Comparison of ENCODE assay signal across 8 mouse cellular contexts in the genomic region with DNA sequence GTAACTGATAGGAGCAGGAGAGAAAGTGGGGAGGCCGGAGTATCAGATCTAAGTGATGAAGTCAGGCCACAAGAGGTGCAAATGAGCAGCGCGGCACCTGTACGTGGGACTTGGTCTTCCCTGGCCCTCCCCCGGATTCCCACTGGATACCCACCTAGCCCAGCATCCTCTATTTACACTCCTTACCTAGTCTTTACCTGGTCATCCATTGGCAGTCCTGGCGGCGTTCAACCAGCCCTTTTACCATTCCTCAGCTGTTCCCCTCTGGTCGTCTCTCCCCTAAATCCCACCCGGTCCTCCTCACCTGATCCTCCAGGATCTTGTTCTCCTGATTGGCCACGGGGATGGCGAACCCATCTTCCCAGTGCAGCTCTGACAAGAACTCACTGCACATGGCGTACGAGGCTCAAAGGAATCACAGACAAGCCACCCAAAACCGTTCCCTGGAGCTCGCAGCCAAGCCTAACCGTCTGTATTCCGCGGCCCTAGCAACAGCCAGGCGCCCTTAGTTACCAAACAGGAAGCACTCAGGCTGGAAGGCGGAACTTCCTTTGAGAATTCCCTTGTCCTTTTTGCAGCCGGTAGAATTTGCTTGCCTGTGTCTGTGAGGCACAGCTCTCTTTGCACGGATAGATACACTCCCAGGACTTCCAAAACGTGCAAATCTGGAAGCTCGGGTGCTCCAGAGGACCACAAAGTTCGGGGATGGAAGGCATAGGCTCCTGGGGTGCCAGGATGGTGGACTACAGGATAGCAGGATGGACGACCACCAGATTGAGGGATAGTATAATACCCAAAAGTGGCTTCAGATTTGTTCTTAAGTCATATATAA. TPM values are rescaled to one million over a fixed set of nuclear protein-coding genes. Genes with fewer than 3 reads are reported as not detected.
DNase-seq lines count a peak whose midpoint lies in the region; ATAC-seq and TF ChIP-seq lines count a peak whose summit lies in the region.

A gene (minus strand): TSS at position 510 of the 832 bp plus-strand sequence.

- POLR2A ChIA-PET in Patski (lab: Charles Lee), result interaction anchor here (0.6 to 1.3 kb wide), 2 partner anchors 73 to 213 kb away, joined by 4 to 8 read pairs; no protein-coding TSS in a partner anchor

- H3K9ac ChIP-seq in hindbrain, embryonic 12.5 days, result peak within 1 kb of the TSS; percentile 64
- H3K9ac ChIP-seq in lung, postnatal 0 days (replicated peaks; ENCODE audit: low read depth), result peak within 1 kb of the TSS; percentile 9; the same call in 1 of the 2 replicates

- peaks cover 25% of the 10 kb centered on the region for H3K27me3 ChIP-seq in Patski
- H3K27me3 ChIP-seq in hindbrain, embryonic 12.5 days, result no peaks in the 10 kb centered on the region
- H3K27me3 ChIP-seq in lung, postnatal 0 days (replicated peaks; ENCODE audit: insufficient read depth, low read length), result no peaks in the 10 kb centered on the region

- H3K4me3 ChIP-seq in hindbrain, embryonic 12.5 days, result peak within 1 kb of the TSS; percentile 42
- H3K4me3 ChIP-seq in lung, postnatal 0 days (ENCODE audit: low read depth, low read length), result peak within 1 kb of the TSS; percentile 38

- H3K9me3 ChIP-seq in hindbrain, embryonic 12.5 days (replicated peaks), result no peaks in the 10 kb centered on the region
- no peaks in the 10 kb centered on the region for H3K9me3 ChIP-seq in lung, postnatal 0 days (ENCODE audit: low read length)

- CTCF ChIA-PET in Patski (lab: Charles Lee), result interaction anchor here (1.0 to 5.0 kb wide), 11 partner anchors 11 to 78 kb away, joined by 3 to 24 read pairs (median 4); no protein-coding TSS in a partner anchor

- no peak for DNase-seq in Patski (ENCODE audit: low read depth, low spot score)
- DNase-seq in cerebellum, adult 9-11 months, result peak; percentile 79
- peak; percentile 61 to 75 for DNase-seq in frontal cortex, postnatal 10 days (ENCODE audit: low spot score in 2 of 2)
- peak; percentile 73 to 77 for DNase-seq in layer of hippocampus, postnatal 10 days (ENCODE audit: low spot score in 2 of 2)
- DNase-seq in lung, postnatal 0 days (ENCODE audit: low spot score), result peak; percentile 85
- peak; percentile 61 for DNase-seq in retina, adult 2 months (ENCODE audit: low read depth, low spot score)
- peak; percentile 23 for DNase-seq in urinary bladder, postnatal 10 days (ENCODE audit: low spot score)

- peak within 1 kb of the TSS; percentile 68 for H3K4me2 ChIP-seq in hindbrain, embryonic 12.5 days (replicated peaks)
- peak within 1 kb of the TSS; percentile 76 for H3K4me2 ChIP-seq in lung, postnatal 0 days (replicated peaks; ENCODE audit: low read depth, low read length)

- TF ChIP-seq EP300 in lung, postnatal 0 days (IDR thresholded peaks at IDR 0.05), result no peak

- in situ Hi-C loops in Patski (cut with MboI; ENCODE audit: low pct_unique_long_range_greater_than_20kb), result loop anchor here (5.0 kb wide), 1 partner anchor 73 kb away; no protein-coding TSS in a partner anchor

- no peaks in the 10 kb centered on the region for H3K36me3 ChIP-seq in hindbrain, embryonic 12.5 days
- no peaks in the 10 kb centered on the region for H3K36me3 ChIP-seq in lung, postnatal 0 days (ENCODE audit: insufficient read depth, low read length)

- TF ChIP-seq CTCF in Patski (IDR thresholded peaks at IDR 0.05), result peak; percentile 61
- no peak for TF ChIP-seq CTCF in lung, postnatal 0 days (IDR thresholded peaks at IDR 0.05)

- H3K27ac ChIP-seq in hindbrain, embryonic 12.5 days, result peak within 1 kb of the TSS; percentile 60
- H3K27ac ChIP-seq in lung, postnatal 0 days (ENCODE audit: low read length), result no peak within 1 kb of the TSS

- peaks cover 4% of the 10 kb centered on the region for H3K4me1 ChIP-seq in hindbrain, embryonic 12.5 days
- no peaks in the 10 kb centered on the region for H3K4me1 ChIP-seq in lung, postnatal 0 days (ENCODE audit: insufficient read depth, low read depth, low read length)

- ATAC-seq in Patski, result peak; percentile 94
- ATAC-seq in hindbrain, embryonic 12.5 days (ENCODE audit: low FRiP score), result peak; percentile 94
- peak; percentile 93 for ATAC-seq in lung, postnatal 0 days

- 5% methylated on average over 26 of the region's 26 CpGs for WGBS in hindbrain, embryonic 12.5 days
- WGBS in lung, postnatal 0 days, result 4% methylated on average over 26 of the region's 26 CpGs

RNA-seq across cellular contexts. Expression of the gene that starts here (rescaled TPM):
- 19.1 TPM for polyA plus RNA-seq in Patski (2021)
- 12.4 and 14.8 TPM in 2 replicates for polyA plus RNA-seq in hindbrain, embryonic 12.5 days (2016; fragmentation: Nextera tagmentation; extraction: Ambion mirVana)
- total RNA-seq in layer of hippocampus, postnatal 10 days (2021), result 10 to 100 TPM; 34.8 to 39.2 TPM
- polyA plus RNA-seq in lung, postnatal 0 days (2015; fragmentation: Nextera tagmentation; extraction: Ambion mirVana), result 6.4 and 10.8 TPM in 2 replicates
